Mouse (Mus musculus) liver, postnatal 0 days (tissue): ENCODE measurements around the gene Cyp2d9.

Experiments
- CTCF ChIP-seq: sonication (generic); IDR thresholded peaks from 2 replicates; pipeline ENCODE4 v1.5.1; 2016; ENCODE audit warnings: antibody characterized with exemption, low read depth
- EP300 ChIP-seq: IDR thresholded peaks from 2 replicates; pipeline ENCODE4 v1.6.1; 2016; ENCODE audit warnings: antibody characterized with exemption, low read depth, mild to moderate bottlenecking

GRCm38 (mm10) chr15:82404163-82404562 is 29.1 kb upstream of the Cyp2d9 start:
- no peak for TF ChIP-seq CTCF
- TF ChIP-seq EP300: no peak
